Mouse (Mus musculus) thymus, adult 2 months (tissue): ENCODE data around the gene Slc9a6.

Source experiments
- CTCF ChIP-seq: fragments of 200-500 bp; IDR thresholded peaks from 2 replicates; pipeline ENCODE4 v1.5.1; 2012; ENCODE audit warnings: mild to moderate bottlenecking, control low read depth, low read length, moderate library complexity, borderline replicate concordance; ENCODE audit not compliant: control insufficient read depth, poor library complexity, insufficient read depth; ENCODE audit errors: extremely low read depth
- POLR2A ChIP-seq: fragments of 200-500 bp; IDR thresholded peaks from 2 replicates; pipeline ENCODE4 v1.6.1; 2012; ENCODE audit warnings: mild to moderate bottlenecking, low read length, control low read depth, moderate library complexity; ENCODE audit not compliant: control insufficient read depth, poor library complexity, insufficient read depth; ENCODE audit errors: extremely low read depth

DNA sequence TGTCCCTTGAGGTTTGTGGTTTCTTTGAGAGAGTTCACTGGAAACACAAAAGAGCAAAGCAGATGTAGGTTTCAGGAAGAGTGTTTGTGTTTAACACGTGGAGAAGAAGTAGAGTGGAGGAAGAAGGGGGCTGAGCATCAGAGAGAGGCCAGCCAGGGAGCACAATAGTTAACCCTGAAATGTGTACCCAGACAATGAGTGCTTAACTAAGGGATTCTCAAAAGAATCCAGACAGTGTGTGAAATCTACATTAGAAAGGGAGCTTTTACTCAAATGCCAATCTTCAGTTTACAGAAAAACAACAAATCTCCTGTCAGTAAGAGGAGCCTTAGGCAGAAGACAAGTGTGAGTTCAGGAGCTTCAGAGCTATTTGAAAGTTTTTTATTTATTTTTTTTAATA lies 30.5 kb downstream of the Slc9a6 start:
- TF ChIP-seq POLR2A (no peak), CTCF (no peak)
